Mouse (Mus musculus) lung, embryonic 16.5 days (tissue): ENCODE data around the gene Cnnm4. TPM values are rescaled to one million over a fixed set of nuclear protein-coding genes. Genes with fewer than 3 reads are reported as not detected.

Source experiments
- ATAC-seq: fragments of 200-750 bp; cut with Nextera tagmentation; 2 replicates; pipeline ENCODE4 v1.8.0; 2017; ENCODE audit warnings: low read depth, mild to moderate bottlenecking, moderate library complexity
- H3K27ac ChIP-seq: fragments of 300-500 bp; sonication (generic); 2 replicates; pipeline ENCODE4 v1.5.1; 2014; ENCODE audit warnings: mild to moderate bottlenecking, control low read depth, low read length
- H3K27me3 ChIP-seq: fragments of 300-500 bp; sonication (generic); 2 replicates; pipeline ENCODE4 v1.6.1; 2014; ENCODE audit warnings: low read depth, low read length, mixed read lengths; ENCODE audit not compliant: control insufficient read depth, insufficient read depth
- H3K36me3 ChIP-seq: fragments of 300-500 bp; sonication (generic); 2 replicates; pipeline ENCODE4 v1.6.1; 2014; ENCODE audit warnings: low read length; ENCODE audit not compliant: control insufficient read depth, insufficient read depth
- H3K4me1 ChIP-seq: fragments of 300-500 bp; sonication (generic); replicated peaks from 2 replicates; pipeline ENCODE4 v1.6.1; 2014; ENCODE audit warnings: low read length, mixed read lengths; ENCODE audit not compliant: control insufficient read depth, insufficient read depth
- H3K4me2 ChIP-seq: fragments of 300-500 bp; sonication (generic); 2 replicates; pipeline ENCODE4 v1.6.1; 2014; ENCODE audit warnings: low read depth, low read length, control low read depth
- H3K4me3 ChIP-seq: fragments of 300-500 bp; sonication (generic); 2 replicates; pipeline ENCODE4 v1.5.1; 2014; ENCODE audit warnings: mild to moderate bottlenecking, low read length, control low read depth
- H3K9ac ChIP-seq: fragments of 300-500 bp; sonication (generic); 2 replicates; pipeline ENCODE4 v1.6.1; 2014; ENCODE audit warnings: low read length, control low read depth
- H3K9me3 ChIP-seq: fragments of 300-500 bp; sonication (generic); 2 replicates; pipeline ENCODE4 v1.6.1; 2016; ENCODE audit warnings: low read length; ENCODE audit not compliant: control insufficient read depth
- WGBS: fragments of 180-500 bp; shearing (Covaris S2); extraction: QIAGEN DNeasy Blood & Tissue Kit; methylation state at CpG from one replicate; pipeline ENCODE4 v1.1.7; 2014; 5-methylcytosine and 5-hydroxymethylcytosine counted together
- polyA plus RNA-seq: library from polyadenylated mRNA; unstranded; fragments of >200 nt; fragmentation: Nextera tagmentation; extraction: Ambion mirVana; gene quantifications from 2 replicates; pipeline ENCODE4 v1.2.1, GENCODE M21; 2015

Cnnm4 gene
- polyA plus RNA-seq, 1 experiment from 2014 or later: 13.0 TPM

DNA sequence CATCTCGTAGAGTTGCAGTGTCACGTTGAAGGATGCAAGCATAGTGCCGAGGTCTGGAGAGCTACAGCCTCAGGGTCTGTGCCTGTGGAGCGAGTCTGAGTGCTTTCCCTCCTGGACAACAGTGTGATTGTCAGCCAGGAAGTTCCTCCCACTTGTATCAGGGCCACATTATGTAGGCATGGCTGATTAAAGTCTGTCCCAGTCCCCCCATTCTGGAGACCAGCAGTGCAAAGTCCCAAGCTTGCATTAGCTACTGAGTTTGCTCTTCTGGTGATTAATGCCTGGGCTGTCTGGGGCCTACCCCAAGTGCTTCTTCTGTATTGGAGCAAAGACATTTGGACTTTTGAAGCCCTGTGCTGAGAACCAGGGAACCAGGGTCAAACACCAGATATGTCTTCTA lies 12.4 kb downstream of the Cnnm4 start:
- no peaks in the 10 kb centered on the region for H3K27me3 ChIP-seq
- H3K4me3 ChIP-seq: no peak overlapping the region
- no peaks in the 10 kb centered on the region for H3K9me3 ChIP-seq
- no peak overlapping the region for H3K9ac ChIP-seq
- H3K4me2 ChIP-seq: no peak overlapping the region
- no peak for ATAC-seq
- no peak overlapping the region for H3K27ac ChIP-seq
- H3K36me3 ChIP-seq: no peaks in the 10 kb centered on the region
- 69% methylated on average over 4 of the region's 4 CpGs for WGBS
- peaks cover 6% of the 10 kb centered on the region; the same call in 1 of the 2 replicates for H3K4me1 ChIP-seq

DNA sequence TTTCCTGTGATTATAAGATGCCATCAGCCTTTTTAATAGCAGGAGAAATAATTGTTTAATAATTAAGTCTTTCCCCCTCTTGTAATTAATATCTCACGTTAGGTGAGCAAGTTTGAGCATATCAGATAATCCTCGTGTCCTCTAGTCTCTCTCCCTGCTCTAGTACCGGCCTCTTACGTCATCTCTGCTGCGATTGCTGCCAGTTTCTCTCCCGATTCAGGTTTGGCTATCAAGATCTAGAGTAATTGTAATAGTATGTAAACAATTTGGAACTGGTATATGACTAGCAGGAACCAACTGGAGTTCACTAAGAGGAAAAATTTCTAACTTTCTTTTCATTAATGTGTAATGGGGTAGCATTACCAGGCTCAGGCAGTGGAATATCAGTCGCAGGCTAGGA lies 13.7 kb downstream of the Cnnm4 start:
- Histone ChIP-seq H3K27me3 (no peaks in the 10 kb centered on the region), H3K36me3 (no peaks in the 10 kb centered on the region), H3K4me1 (peaks cover 5% of the 10 kb centered on the region; the same call in 1 of the 2 replicates), H3K9ac (no peak overlapping the region), H3K9me3 (no peaks in the 10 kb centered on the region), H3K4me2 (no peak overlapping the region), H3K4me3 (no peak overlapping the region), H3K27ac (no peak overlapping the region)
- WGBS: 56% methylated on average over 7 of the region's 7 CpGs
- no peak for ATAC-seq

DNA sequence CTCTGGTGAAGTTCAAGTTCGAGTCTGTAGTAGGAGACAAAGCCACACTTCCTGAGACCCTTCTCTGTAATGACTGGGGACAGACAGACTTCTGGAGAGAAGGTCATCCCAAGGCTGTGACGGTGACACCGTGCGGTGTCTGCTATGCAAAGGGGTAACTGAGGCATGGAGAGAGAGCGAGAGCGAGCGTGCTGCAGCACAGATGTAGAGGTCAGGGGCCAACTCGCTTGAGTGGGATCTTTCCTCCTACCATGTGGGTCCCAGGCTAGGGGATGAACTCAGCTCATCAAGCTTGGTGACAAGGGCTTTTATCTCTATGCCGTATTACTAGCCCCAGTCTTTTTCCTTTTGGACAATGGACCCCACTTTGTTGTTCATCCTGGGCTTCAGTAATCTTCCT lies 15.7 kb downstream of the Cnnm4 start:
- no peak overlapping the region for H3K4me3 ChIP-seq
- H3K4me2 ChIP-seq: no peak overlapping the region
- H3K27ac ChIP-seq: no peak overlapping the region
- no peaks in the 10 kb centered on the region for H3K36me3 ChIP-seq
- H3K4me1 ChIP-seq: peaks cover 3% of the 10 kb centered on the region; the same call in 1 of the 2 replicates
- WGBS: 92% methylated on average over 9 of the region's 9 CpGs
- H3K9ac ChIP-seq: no peak overlapping the region
- no peak for ATAC-seq
- no peaks in the 10 kb centered on the region for H3K27me3 ChIP-seq
- no peaks in the 10 kb centered on the region for H3K9me3 ChIP-seq

DNA sequence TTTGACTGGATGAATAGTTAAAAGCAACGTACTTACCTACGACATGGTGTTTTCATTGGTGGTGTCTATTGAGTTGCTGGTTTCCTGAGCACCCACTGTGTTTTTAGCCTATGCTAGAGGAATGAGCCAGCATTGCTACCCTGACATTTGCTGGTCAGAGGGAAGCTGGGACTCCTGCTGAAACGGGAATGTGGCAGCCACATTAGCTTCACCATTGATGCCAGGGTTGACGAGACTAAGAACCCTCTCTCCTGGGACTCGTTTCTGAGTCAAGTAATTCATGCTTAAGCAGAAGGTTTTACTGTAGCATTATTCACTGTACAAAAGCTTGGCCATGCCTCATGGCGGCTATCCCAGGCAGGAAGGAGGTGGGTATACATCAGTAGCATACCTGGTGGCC lies 18.2 kb downstream of the Cnnm4 start:
- no peak for ATAC-seq
- Histone ChIP-seq H3K4me2 (no peak overlapping the region), H3K27me3 (no peaks in the 10 kb centered on the region), H3K36me3 (no peaks in the 10 kb centered on the region), H3K27ac (no peak overlapping the region), H3K9me3 (no peaks in the 10 kb centered on the region), H3K9ac (no peak overlapping the region), H3K4me3 (no peak overlapping the region), H3K4me1 (peaks cover 3% of the 10 kb centered on the region; the same call in 1 of the 2 replicates)
- WGBS: 81% methylated on average over 6 of the region's 6 CpGs

DNA sequence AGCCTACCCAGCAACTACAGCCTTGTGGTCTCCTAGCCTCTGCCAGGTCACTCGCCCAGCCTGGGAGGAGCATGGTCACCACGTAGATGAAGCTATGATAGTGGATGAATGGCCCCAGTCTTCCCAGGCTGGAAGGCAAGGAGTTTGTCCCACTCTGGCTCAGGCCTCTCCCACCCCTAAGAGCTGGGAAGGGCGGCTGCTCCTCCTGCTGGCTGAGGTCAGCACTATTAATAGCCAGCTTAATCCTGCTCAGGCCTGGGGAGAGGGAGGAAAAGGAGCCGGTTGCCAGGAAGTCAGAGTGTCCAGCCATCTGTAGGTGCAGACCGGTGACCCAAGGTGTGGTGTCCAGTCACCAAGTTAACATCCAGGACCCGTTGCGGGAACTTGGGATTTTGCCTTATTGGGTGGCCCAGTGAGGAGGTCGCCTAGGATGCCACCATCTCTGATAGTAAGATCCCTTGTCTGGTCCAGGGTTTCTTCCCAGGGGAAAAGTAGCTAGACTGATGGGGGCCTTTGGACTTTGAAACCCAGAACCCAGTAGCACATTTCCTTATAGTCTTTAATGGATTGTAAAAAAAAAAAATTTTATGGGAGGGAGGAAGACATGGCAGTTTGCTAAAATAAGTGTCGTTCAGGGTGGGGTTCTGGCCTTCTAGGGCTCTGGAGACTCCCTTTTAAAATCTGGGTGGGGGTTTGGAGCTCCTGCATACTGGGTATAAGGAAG lies 21.2 kb downstream of the Cnnm4 start:
- no peaks in the 10 kb centered on the region for H3K36me3 ChIP-seq
- H3K4me1 ChIP-seq: no peaks in the 10 kb centered on the region; the same call in 1 of the 2 replicates
- WGBS: 35% methylated on average over 9 of the region's 9 CpGs
- H3K9ac ChIP-seq: no peak overlapping the region
- peak; percentile 90 for ATAC-seq
- no peak overlapping the region for H3K4me2 ChIP-seq
- H3K9me3 ChIP-seq: no peaks in the 10 kb centered on the region
- H3K4me3 ChIP-seq: no peak overlapping the region
- no peaks in the 10 kb centered on the region for H3K27me3 ChIP-seq
- H3K27ac ChIP-seq: no peak overlapping the region

DNA sequence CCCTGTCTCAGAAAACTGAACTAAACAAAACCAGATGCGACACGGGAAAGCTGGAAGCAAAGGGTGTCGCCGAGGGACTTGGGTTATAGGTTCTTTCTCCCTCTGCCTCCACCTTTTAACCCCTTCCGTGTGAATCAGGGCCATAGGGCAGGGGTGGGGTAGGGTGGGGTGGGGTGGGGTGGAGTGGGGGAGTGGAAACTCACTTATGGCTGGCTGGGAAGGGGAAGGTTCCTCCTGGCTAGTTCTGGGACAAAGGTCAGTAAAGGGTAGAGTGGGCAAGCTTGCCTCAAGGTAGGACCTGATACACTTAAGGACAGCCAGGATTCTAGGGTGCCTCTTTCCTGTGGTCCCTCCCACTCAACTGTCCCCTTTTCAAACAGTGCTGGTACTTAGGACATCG lies 21.9 kb downstream of the Cnnm4 start:
- H3K4me3 ChIP-seq: no peak overlapping the region
- no peak for ATAC-seq
- no peak overlapping the region for H3K4me2 ChIP-seq
- no peaks in the 10 kb centered on the region; the same call in 1 of the 2 replicates for H3K4me1 ChIP-seq
- H3K27ac ChIP-seq: no peak overlapping the region
- H3K9me3 ChIP-seq: no peaks in the 10 kb centered on the region
- H3K36me3 ChIP-seq: no peaks in the 10 kb centered on the region
- no peak overlapping the region for H3K9ac ChIP-seq
- WGBS: 67% methylated on average over 6 of the region's 6 CpGs
- no peaks in the 10 kb centered on the region for H3K27me3 ChIP-seq

DNA sequence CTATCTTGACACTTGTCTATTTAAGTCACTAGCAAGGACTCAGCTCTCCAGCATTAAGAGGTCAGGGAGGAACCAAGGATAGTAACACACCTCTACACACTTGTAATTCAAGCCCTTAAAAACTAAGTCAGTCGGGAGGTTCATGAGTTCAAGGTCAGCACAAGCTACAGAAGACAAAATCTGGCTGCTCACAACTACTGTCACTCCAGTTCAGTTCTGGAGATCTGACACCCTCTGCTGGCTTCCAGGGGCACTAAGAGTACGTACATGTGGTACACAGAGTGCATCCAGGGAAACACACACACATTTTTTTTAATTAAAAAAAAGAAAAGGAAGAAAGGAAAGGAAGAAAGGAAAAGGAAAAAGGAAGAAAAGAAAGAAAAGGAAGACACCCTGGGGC lies 25.3 kb downstream of the Cnnm4 start:
- Histone ChIP-seq H3K9me3 (no peaks in the 10 kb centered on the region), H3K4me2 (no peak overlapping the region), H3K36me3 (0 out of 2 replicates have a peak, but pooled peaks cover 2% of the 10 kb centered on the region), H3K27ac (no peak overlapping the region), H3K9ac (no peak overlapping the region), H3K27me3 (no peaks in the 10 kb centered on the region), H3K4me3 (no peak overlapping the region), H3K4me1 (no peaks in the 10 kb centered on the region; the same call in 1 of the 2 replicates)
- 43% methylated on average over 2 of the region's 2 CpGs for WGBS
- ATAC-seq: no peak

DNA sequence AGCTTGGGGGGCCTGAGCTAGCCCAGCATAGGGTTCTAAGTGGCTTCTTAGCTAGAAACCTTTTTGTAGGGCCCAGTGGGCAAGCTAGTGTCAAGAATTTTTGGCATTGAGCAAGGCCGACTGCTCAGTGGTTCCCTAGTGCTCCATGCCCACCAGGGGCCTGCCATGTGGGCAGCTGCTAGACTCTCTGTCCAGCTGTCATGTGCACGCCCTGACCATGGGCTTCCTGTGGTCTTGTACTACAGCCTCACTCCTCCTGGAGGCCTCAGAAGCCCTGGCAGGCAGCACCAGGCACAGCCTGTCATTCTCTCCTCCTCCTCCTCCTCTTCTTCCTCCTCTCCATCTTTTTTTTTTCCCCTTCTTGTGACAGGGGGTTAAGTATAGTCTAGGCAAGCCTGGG lies 25.9 kb downstream of the Cnnm4 start:
- ATAC-seq: no peak
- 60% methylated on average over 2 of the region's 2 CpGs for WGBS
- no peaks in the 10 kb centered on the region; the same call in 1 of the 2 replicates for H3K4me1 ChIP-seq
- H3K27ac ChIP-seq: no peak overlapping the region
- H3K4me3 ChIP-seq: no peak overlapping the region
- H3K4me2 ChIP-seq: no peak overlapping the region
- no peaks in the 10 kb centered on the region for H3K27me3 ChIP-seq
- H3K9me3 ChIP-seq: no peaks in the 10 kb centered on the region
- 0 out of 2 replicates have a peak, but pooled peaks cover 2% of the 10 kb centered on the region for H3K36me3 ChIP-seq
- no peak overlapping the region for H3K9ac ChIP-seq

DNA sequence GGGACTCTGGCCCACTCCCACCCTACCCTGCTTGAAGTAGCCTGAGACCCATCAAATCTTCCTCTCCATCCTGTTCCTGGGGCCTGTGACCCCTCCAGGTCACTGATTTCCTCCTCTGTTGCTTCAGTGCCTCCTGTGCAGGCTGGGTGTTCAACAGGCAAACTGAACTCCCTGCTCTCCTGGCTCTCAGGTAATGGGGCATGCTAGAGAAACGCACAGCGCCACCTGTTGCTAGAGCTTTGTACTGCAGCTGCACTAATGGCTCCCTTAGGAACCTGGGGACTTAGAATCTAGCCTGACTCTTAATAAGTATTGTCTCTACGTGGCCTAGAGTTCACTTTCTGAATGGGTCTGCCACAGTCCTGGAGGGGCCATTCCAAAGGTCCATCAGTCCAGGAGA lies 29.8 kb downstream of the Cnnm4 start:
- 10% methylated on average over 3 of the region's 3 CpGs for WGBS
- Histone ChIP-seq H3K36me3 (peaks cover 4% of the 10 kb centered on the region; the same call in 1 of the 2 replicates), H3K27ac (no peak overlapping the region), H3K4me1 (no peaks in the 10 kb centered on the region), H3K9me3 (no peaks in the 10 kb centered on the region), H3K4me2 (no peak overlapping the region), H3K4me3 (no peak overlapping the region), H3K9ac (no peak overlapping the region), H3K27me3 (no peaks in the 10 kb centered on the region)
- ATAC-seq: peak; percentile 48; the same call in 1 of the 2 replicates
